Mouse (Mus musculus): ENCODE results near the gene Retreg1.

DNA sequence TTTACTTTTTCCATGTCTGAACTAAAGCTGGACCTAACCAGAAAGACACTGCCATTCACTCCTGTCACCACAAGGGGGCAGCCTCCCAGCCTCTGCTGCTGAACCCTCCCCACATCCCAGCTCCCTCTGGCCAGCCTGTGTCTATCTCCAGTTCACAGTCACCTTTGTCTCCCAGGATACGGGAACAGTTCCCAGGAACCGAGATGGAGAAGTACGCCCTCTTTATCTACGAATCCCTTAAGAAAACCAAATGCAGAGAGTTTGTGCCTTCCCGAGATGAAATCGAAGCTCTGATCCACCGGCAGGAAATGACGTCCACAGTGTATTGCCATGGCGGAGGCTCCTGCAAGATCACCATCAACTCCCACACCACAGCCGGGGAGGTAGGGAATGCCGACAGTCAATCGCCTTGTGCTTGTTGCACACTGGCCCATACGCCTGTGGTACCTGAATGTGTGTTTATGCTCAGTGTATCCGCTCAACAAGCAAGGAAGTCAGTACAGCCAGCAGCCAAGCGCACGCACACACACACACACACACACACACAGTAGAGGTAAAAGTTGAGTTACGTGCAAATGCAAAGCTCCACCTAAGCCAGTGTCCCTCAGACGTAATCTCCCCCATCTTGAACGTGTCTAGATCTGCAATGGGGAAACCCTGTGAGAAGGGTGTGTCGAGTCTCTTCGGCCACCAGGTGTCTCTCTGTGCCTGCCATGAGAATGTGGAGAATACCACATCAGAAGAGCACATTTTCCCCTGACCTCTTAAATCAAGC lies 37.5 kb upstream of the Retreg1 start:
- TF ChIP-seq POLR2A (IDR thresholded peaks at IDR 0.05; ENCODE audit: extremely low read depth, insufficient read depth, low read length): no peak
- peak; percentile 78 for TF ChIP-seq CTCF (IDR thresholded peaks at IDR 0.05; ENCODE audit: extremely low read depth, insufficient read depth, low read length)

All from cortical plate, adult 2 months (tissue).